In the genomic region with DNA sequence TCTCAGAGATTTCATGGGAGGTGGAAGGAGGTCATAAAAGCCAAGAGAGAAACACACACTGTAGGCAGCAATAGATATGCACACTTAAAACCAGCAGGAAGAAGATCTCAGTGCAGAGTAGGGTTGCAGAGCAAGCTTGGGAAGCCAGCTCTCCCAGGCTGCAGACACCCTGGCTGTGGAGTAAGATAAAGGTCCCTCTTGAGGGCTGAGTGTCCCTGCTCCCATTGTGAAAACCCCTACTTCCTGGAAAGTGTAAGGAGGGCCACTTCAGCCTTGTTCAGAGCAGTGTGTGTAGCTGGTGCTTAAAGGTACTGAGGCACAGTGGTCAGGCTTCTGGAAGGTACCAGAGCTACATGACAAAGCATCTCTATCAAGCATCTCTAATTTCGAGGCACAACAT, we compare ENCODE assay signal across 18 mouse cellular contexts.
DNase-seq lines count a peak whose midpoint lies in the region; ATAC-seq and TF ChIP-seq lines count a peak whose summit lies in the region.
"Had no signal": no experiment of that assay in that cellular context is flagged by ENCODE, and none has a peak within 500 bp of the region (broad histone marks: within the 10 kb centered on the region; RNA-seq: fewer than 3 reads in every experiment).

No protein-coding gene starts in this region.

- no peak overlapping the region for H3K4me2 ChIP-seq in hindbrain, embryonic 14.5 days (replicated peaks)
- no peak overlapping the region for H3K4me2 ChIP-seq in hindbrain, postnatal 0 days (ENCODE audit: low read depth, low read length)
- H3K4me2 ChIP-seq in midbrain, embryonic 12.5 days (replicated peaks): no peak overlapping the region
- no peak overlapping the region for H3K4me2 ChIP-seq in midbrain, embryonic 14.5 days (ENCODE audit: low read length)
- H3K4me2 ChIP-seq in neural tube, embryonic 14.5 days (ENCODE audit: low read depth, low read length): no peak overlapping the region
- H3K4me2 ChIP-seq in neural tube, embryonic 15.5 days: no peak overlapping the region
- H3K4me2 ChIP-seq: embryonic facial prominence, embryonic 13.5 days; forebrain, embryonic 12.5 days; heart, embryonic 12.5 days had no signal

- no peak for DNase-seq in hindbrain, embryonic 14.5 days (ENCODE audit: low spot score)
- DNase-seq in hindbrain, postnatal 0 days (ENCODE audit: low spot score): no peak
- no peak for DNase-seq in midbrain, embryonic 14.5 days
- DNase-seq: adrenal gland, adult 2 months; adrenal gland, postnatal 25 days; cerebellum, adult 18-20 months; cerebellum, adult 9-11 months; cerebellum, postnatal 36 days; gastrocnemius, postnatal 10 days; heart, postnatal 36 days had no signal

- H3K4me1 ChIP-seq in hindbrain, embryonic 14.5 days (replicated peaks; ENCODE audit: control insufficient read depth, insufficient read depth, low read length): peaks cover 37% of the 10 kb centered on the region
- H3K4me1 ChIP-seq in hindbrain, postnatal 0 days (ENCODE audit: insufficient read depth, low read length): no peaks in the 10 kb centered on the region
- H3K4me1 ChIP-seq in midbrain, embryonic 12.5 days: peaks cover 9% of the 10 kb centered on the region
- H3K4me1 ChIP-seq in midbrain, embryonic 14.5 days (ENCODE audit: control insufficient read depth, insufficient read depth, low read length): peaks cover 25% of the 10 kb centered on the region
- peaks cover 29% of the 10 kb centered on the region for H3K4me1 ChIP-seq in neural tube, embryonic 14.5 days (ENCODE audit: control insufficient read depth, insufficient read depth, low read length)
- peaks cover 53% of the 10 kb centered on the region for H3K4me1 ChIP-seq in neural tube, embryonic 15.5 days
- H3K4me1 ChIP-seq: heart, embryonic 12.5 days had no signal

- peaks cover 12% of the 10 kb centered on the region; the same call in 1 of the 2 replicates for H3K36me3 ChIP-seq in hindbrain, embryonic 14.5 days (replicated peaks; ENCODE audit: control insufficient read depth, insufficient read depth)
- H3K36me3 ChIP-seq in hindbrain, postnatal 0 days (ENCODE audit: insufficient read depth, low read length): no peaks in the 10 kb centered on the region
- H3K36me3 ChIP-seq in midbrain, embryonic 12.5 days: peaks cover 6% of the 10 kb centered on the region; the same call in 1 of the 2 replicates
- H3K36me3 ChIP-seq in midbrain, embryonic 14.5 days (ENCODE audit: control insufficient read depth, insufficient read depth, low read length): peaks cover 15% of the 10 kb centered on the region; the same call in 1 of the 2 replicates
- H3K36me3 ChIP-seq in neural tube, embryonic 14.5 days (ENCODE audit: control insufficient read depth, insufficient read depth, low read length): no peaks in the 10 kb centered on the region
- H3K36me3 ChIP-seq in neural tube, embryonic 15.5 days: peaks cover 7% of the 10 kb centered on the region
- H3K36me3 ChIP-seq: forebrain, embryonic 12.5 days; heart, embryonic 12.5 days had no signal

- H3K27ac ChIP-seq in hindbrain, embryonic 14.5 days: peak overlapping the region; percentile 21; the same call in 1 of the 2 replicates
- no peak overlapping the region; the same call in 1 of the 2 replicates for H3K27ac ChIP-seq in hindbrain, postnatal 0 days
- peak overlapping the region; percentile 49 for H3K27ac ChIP-seq in midbrain, embryonic 12.5 days (replicated peaks)
- no peak overlapping the region for H3K27ac ChIP-seq in midbrain, embryonic 14.5 days (replicated peaks; ENCODE audit: low read depth, low read length)
- H3K27ac ChIP-seq in neural tube, embryonic 14.5 days (ENCODE audit: low read depth, low read length): peak overlapping the region; percentile 52; the same call in 1 of the 2 replicates
- H3K27ac ChIP-seq in neural tube, embryonic 15.5 days (replicated peaks): peak overlapping the region; percentile 66
- H3K27ac ChIP-seq: embryonic facial prominence, embryonic 13.5 days; forebrain, embryonic 12.5 days had no signal

- no peak overlapping the region for H3K9ac ChIP-seq in hindbrain, embryonic 14.5 days
- H3K9ac ChIP-seq in hindbrain, postnatal 0 days (replicated peaks; ENCODE audit: low read length): no peak overlapping the region
- H3K9ac ChIP-seq in midbrain, embryonic 12.5 days (replicated peaks): no peak overlapping the region
- H3K9ac ChIP-seq in midbrain, embryonic 14.5 days (replicated peaks; ENCODE audit: low read length): no peak overlapping the region
- no peak overlapping the region for H3K9ac ChIP-seq in neural tube, embryonic 14.5 days (replicated peaks; ENCODE audit: low read depth, low read length)
- H3K9ac ChIP-seq in neural tube, embryonic 15.5 days (replicated peaks): no peak overlapping the region
- H3K9ac ChIP-seq: embryonic facial prominence, embryonic 13.5 days; forebrain, embryonic 12.5 days; heart, embryonic 12.5 days had no signal

- no peak overlapping the region for H3K4me3 ChIP-seq in hindbrain, embryonic 14.5 days (replicated peaks; ENCODE audit: low read length)
- H3K4me3 ChIP-seq in hindbrain, postnatal 0 days (ENCODE audit: low read length): no peak overlapping the region
- H3K4me3 ChIP-seq in midbrain, embryonic 12.5 days: no peak overlapping the region
- no peak overlapping the region for H3K4me3 ChIP-seq in midbrain, embryonic 14.5 days (replicated peaks; ENCODE audit: low read depth, low read length)
- H3K4me3 ChIP-seq in neural tube, embryonic 14.5 days (ENCODE audit: low read depth, low read length): no peak overlapping the region
- no peak overlapping the region for H3K4me3 ChIP-seq in neural tube, embryonic 15.5 days (replicated peaks)
- H3K4me3 ChIP-seq: embryonic facial prominence, embryonic 13.5 days; forebrain, embryonic 12.5 days; heart, embryonic 12.5 days had no signal

- no peaks in the 10 kb centered on the region for H3K27me3 ChIP-seq in hindbrain, embryonic 14.5 days (ENCODE audit: control insufficient read depth, insufficient read depth, low read length)
- no peaks in the 10 kb centered on the region for H3K27me3 ChIP-seq in hindbrain, postnatal 0 days (ENCODE audit: insufficient read depth, low read length)
- peaks cover 4% of the 10 kb centered on the region; the same call in 1 of the 2 replicates for H3K27me3 ChIP-seq in midbrain, embryonic 12.5 days
- H3K27me3 ChIP-seq in midbrain, embryonic 14.5 days (ENCODE audit: control insufficient read depth, insufficient read depth, low read length): no peaks in the 10 kb centered on the region
- H3K27me3 ChIP-seq in neural tube, embryonic 14.5 days (ENCODE audit: control insufficient read depth, insufficient read depth, low read length): no peaks in the 10 kb centered on the region
- H3K27me3 ChIP-seq in neural tube, embryonic 15.5 days (replicated peaks): no peaks in the 10 kb centered on the region

- H3K9me3 ChIP-seq in hindbrain, embryonic 14.5 days (ENCODE audit: control insufficient read depth, low read length): no peaks in the 10 kb centered on the region
- H3K9me3 ChIP-seq in hindbrain, postnatal 0 days (ENCODE audit: low read length): no peaks in the 10 kb centered on the region
- no peaks in the 10 kb centered on the region for H3K9me3 ChIP-seq in midbrain, embryonic 12.5 days
- no peaks in the 10 kb centered on the region for H3K9me3 ChIP-seq in midbrain, embryonic 14.5 days (ENCODE audit: control insufficient read depth, low read length)
- no peaks in the 10 kb centered on the region for H3K9me3 ChIP-seq in neural tube, embryonic 14.5 days (ENCODE audit: control insufficient read depth, low read length)
- H3K9me3 ChIP-seq in neural tube, embryonic 15.5 days (replicated peaks): no peaks in the 10 kb centered on the region
- H3K9me3 ChIP-seq: embryonic facial prominence, embryonic 13.5 days; forebrain, embryonic 12.5 days; heart, embryonic 12.5 days had no signal

- no peak for TF ChIP-seq CTCF in hindbrain, postnatal 0 days (IDR thresholded peaks at IDR 0.05; ENCODE audit: low read depth)

- WGBS in hindbrain, embryonic 14.5 days: 87% methylated on average over 1 of the region's 1 CpGs
- 86% methylated on average over 1 of the region's 1 CpGs for WGBS in hindbrain, postnatal 0 days
- WGBS in midbrain, embryonic 12.5 days: 76% methylated on average over 1 of the region's 1 CpGs
- WGBS in midbrain, embryonic 14.5 days: 81% methylated on average over 1 of the region's 1 CpGs
- 85% methylated on average over 1 of the region's 1 CpGs for WGBS in neural tube, embryonic 14.5 days
- WGBS in neural tube, embryonic 15.5 days: 81% methylated on average over 1 of the region's 1 CpGs

- no peak for ATAC-seq in hindbrain, embryonic 14.5 days (ENCODE audit: low FRiP score)
- ATAC-seq in hindbrain, postnatal 0 days: no peak
- ATAC-seq in midbrain, embryonic 12.5 days (ENCODE audit: low FRiP score, low read depth): no peak
- ATAC-seq in midbrain, embryonic 14.5 days (ENCODE audit: low FRiP score, low TSS enrichment): no peak
- ATAC-seq in neural tube, embryonic 14.5 days (ENCODE audit: low read depth): no peak
- no peak for ATAC-seq in neural tube, embryonic 15.5 days (ENCODE audit: low FRiP score)
- ATAC-seq: forebrain, embryonic 16.5 days; hindbrain, embryonic 16.5 days had no signal

Comparison
In these comparisons a context has a peak if more than half of its experiments do, and no peak if none do; other contexts are left out.
1. H3K27ac ChIP-seq: peak in hindbrain, embryonic 14.5 days (single experiment), midbrain, embryonic 12.5 days (single experiment), neural tube, embryonic 14.5 days (single experiment) and neural tube, embryonic 15.5 days (single experiment); none in hindbrain, postnatal 0 days (single experiment) and midbrain, embryonic 14.5 days (single experiment).